Mouse (Mus musculus): ENCODE results near the gene Tppp3.

DNA sequence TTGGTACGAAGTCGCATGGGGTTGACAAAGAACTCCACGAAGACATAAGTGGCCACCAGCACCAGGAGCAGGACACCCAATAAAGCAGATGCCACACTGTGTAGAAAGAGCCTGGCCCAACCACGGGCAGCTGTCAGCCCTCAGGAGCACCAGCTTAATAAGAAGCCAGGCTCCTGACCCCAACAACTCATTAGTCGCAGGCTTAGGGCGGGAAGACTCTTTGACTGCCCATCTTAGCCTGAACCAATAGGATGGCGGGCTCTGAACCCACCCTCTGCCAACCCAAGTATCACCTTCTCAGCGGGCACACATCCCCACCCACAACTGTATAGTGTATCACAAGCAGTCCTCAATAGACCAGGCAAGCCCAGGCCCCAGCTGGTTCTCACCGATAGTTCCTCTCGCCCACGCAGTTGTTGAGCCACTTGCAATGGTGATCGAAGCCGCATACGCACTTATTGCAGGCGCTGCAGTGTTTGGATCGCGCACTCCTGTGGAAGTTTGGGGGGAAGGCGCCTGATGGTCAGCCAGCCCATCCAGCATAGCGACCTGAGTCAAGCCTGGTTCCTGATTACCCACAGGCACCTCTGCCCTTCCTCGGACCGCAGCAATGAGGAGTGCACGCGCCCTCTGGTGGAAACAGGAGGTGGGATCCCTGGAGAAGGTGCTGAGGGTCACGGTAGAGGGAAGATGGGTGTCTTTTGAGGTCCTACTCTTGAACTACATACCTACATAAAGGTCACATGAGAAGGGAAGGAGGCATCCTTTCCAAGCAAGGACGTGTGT lies 5.5 kb upstream of the Tppp3 start:
- TF ChIP-seq HCFC1 (IDR thresholded peaks at IDR 0.05; ENCODE audit: borderline replicate concordance, insufficient read depth, low read length), result no peak
- TF ChIP-seq CHD2 (IDR thresholded peaks at IDR 0.05; ENCODE audit: low read depth, low read length), result no peak

Measured in ES-E14 (cell line).